Mouse (Mus musculus): ENCODE data around the gene Riiad1.

DNA sequence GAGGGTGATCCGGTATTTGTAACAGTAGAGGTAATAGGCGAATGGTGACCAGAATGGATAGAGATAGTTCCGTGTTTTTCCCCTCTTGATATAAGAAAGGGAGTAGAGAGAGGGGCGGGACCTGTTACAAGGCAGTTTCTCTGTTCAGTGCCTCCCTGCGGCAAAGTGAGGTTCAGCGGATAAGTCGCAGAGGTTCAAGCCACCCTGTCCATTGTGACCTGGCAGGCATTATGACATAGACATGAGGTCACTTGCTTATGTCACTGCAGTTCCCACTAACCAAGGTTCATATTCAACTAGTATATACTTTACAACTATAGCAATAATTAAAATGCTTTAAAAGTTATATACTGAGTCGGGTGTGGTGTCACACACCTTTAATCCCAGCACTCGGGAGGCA lies 43.7 kb downstream of the Riiad1 start:
- TF ChIP-seq MXI1 (IDR thresholded peaks at IDR 0.05; ENCODE audit: low read depth, low read length) (no peak), POLR2A (IDR thresholded peaks at IDR 0.05; ENCODE audit: control insufficient read depth in 1 of 2, insufficient read depth in 1 of 2, low read depth in 1 of 2, low read length in 2 of 2, poor library complexity in 1 of 2) (no peak), TCF12 (IDR thresholded peaks at IDR 0.05; ENCODE audit: low read depth, low read length) (no peak), MEF2A (IDR thresholded peaks at IDR 0.05; ENCODE audit: extremely low read depth, insufficient replicate concordance, low read depth, low read length, poor library complexity, severe bottlenecking) (no peak), SMC3 (IDR thresholded peaks at IDR 0.05; ENCODE audit: low read depth, low read length) (0 out of 2 replicates have a peak, but pooled peaks have one; percentile 16), BHLHE40 (IDR thresholded peaks at IDR 0.05; ENCODE audit: borderline replicate concordance, low read depth, low read length) (no peak), JUND (IDR thresholded peaks at IDR 0.05; ENCODE audit: low read depth, low read length) (no peak), HCFC1 (IDR thresholded peaks at IDR 0.05; ENCODE audit: low read depth, low read length) (no peak), EP300 (IDR thresholded peaks at IDR 0.05; ENCODE audit: low read depth in 1 of 2, low read length in 2 of 2) (no peak), CTCF (IDR thresholded peaks at IDR 0.05 in 2 of 3, conservative IDR thresholded peaks at IDR 0.05 in 1 of 3; ENCODE audit: control insufficient read depth in 1 of 3, insufficient read depth in 1 of 3, low read depth in 2 of 3, low read length in 3 of 3, poor library complexity in 1 of 3, severe bottlenecking in 1 of 3) (peak in 1 of 3 experiments; percentile 19; a peak in 1 of 6 replicates), SIN3A (IDR thresholded peaks at IDR 0.05; ENCODE audit: low read length) (no peak), TAL1 (IDR thresholded peaks at IDR 0.05; ENCODE audit: low read length) (no peak), ETS1 (IDR thresholded peaks at IDR 0.05; ENCODE audit: low read depth, low read length) (no peak), CHD2 (IDR thresholded peaks at IDR 0.05; ENCODE audit: low read length) (no peak)
